Mouse (Mus musculus): ENCODE measurements around the gene Tspan13.

Tspan13 gene

DNA sequence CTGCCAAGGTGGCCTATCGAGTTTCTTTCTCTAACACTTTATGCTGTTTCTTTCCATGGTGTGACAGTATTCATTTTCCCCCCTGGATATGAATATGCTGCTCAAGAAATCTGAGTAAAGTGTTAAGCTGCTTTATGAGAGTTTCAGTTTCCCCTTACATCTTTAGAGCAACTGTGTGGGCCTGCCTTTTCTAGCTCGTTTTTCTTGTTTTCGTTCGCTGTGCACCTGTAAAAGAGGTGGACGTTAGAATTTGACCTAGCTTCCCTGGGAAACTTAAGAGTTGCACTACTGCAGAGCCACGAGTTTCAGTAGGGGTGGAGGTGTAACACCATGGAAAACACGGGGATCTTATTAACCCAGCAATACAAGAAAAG lies 75.5 kb downstream of the Tspan13 start:
- DNase-seq, result no peak

DNA sequence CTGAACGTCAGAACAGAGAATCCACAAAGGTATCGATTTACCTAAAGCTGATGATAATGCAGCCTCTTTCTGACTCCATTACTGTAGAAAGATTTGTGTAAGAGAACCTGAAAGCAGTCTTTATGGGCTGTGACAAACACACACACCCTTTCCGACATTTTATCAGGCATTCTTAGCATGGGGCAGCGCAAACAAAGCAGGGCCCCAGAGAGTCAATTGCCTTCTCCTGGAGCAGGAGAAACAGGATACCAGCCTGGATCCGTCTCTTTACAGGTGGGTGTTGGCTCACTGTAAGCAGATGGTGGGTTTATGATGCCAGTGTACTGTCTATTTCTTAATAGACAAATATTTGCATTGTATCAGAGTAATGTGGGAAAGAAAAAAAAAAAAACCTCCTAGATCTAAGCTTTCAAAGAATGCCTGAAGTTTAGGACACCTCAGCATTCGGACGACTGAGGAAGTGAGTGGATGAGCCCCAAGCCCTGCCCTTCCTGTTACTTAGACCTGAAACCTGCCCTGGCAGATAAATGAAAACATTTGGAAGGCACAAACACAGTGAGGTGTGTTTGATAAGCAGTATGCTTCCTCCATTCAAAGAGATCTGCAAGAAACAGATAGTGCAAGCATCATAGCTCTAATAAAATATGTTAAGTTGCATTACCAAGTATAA lies 76.1 kb downstream of the Tspan13 start:
- DNase-seq, result no peak

Measured in kidney, adult 8-10 months (tissue).